Mouse (Mus musculus): ENCODE measurements around the gene Atp2a1. TPM values are rescaled to one million over a fixed set of nuclear protein-coding genes. Genes with fewer than 3 reads are reported as not detected.
"Not testable (repeated sequence)": the region's sequence is repeated elsewhere in the genome, so short reads cannot be mapped to it uniquely, and the experiment has no call there.

Atp2a1 gene
- polyA plus RNA-seq, 1 experiment from 2014 or later = 0.57 TPM

GRCm38 (mm10) chr7:126427323-126427860, 35.5 kb downstream of the Atp2a1 start:
- peak overlapping the region; percentile 89; the same call in 1 of the 2 replicates for H3K9ac ChIP-seq (replicated peaks)
- no peak for ATAC-seq (ENCODE audit: low FRiP score, low read depth)
- H3K4me3 ChIP-seq = no peak overlapping the region
- 0 out of 2 replicates have a peak, but pooled peaks cover 4% of the 10 kb centered on the region for H3K27me3 ChIP-seq
- WGBS = 67% methylated on average over 12 of the region's 13 CpGs
- no peaks in the 10 kb centered on the region for H3K9me3 ChIP-seq
- H3K4me1 ChIP-seq = peaks cover 15% of the 10 kb centered on the region
- H3K27ac ChIP-seq (replicated peaks) = no peak overlapping the region
- H3K36me3 ChIP-seq = 0 out of 2 replicates have a peak, but pooled peaks cover 4% of the 10 kb centered on the region
- peak overlapping the region; percentile 76 for H3K4me2 ChIP-seq (replicated peaks)

GRCm38 (mm10) chr7:126424161-126424560, 38.7 kb downstream of the Atp2a1 start:
- Histone ChIP-seq H3K9me3 (no peaks in the 10 kb centered on the region), H3K4me2 (replicated peaks) (no peak overlapping the region), H3K9ac (replicated peaks) (no peak overlapping the region), H3K4me1 (peaks cover 7% of the 10 kb centered on the region), H3K36me3 (no peaks in the 10 kb centered on the region), H3K27ac (replicated peaks) (no peak overlapping the region), H3K4me3 (no peak overlapping the region), H3K27me3 (no peaks in the 10 kb centered on the region)
- no peak for ATAC-seq (ENCODE audit: low FRiP score, low read depth)
- WGBS = 83% methylated on average over 6 of the region's 6 CpGs

GRCm38 (mm10) chr7:126421756-126422155, 41.2 kb downstream of the Atp2a1 start:
- WGBS = 94% methylated on average over 5 of the region's 5 CpGs
- Histone ChIP-seq H3K27me3 (no peaks in the 10 kb centered on the region; the same call in 1 of the 2 replicates), H3K4me1 (peaks cover 6% of the 10 kb centered on the region), H3K4me3 (no peak overlapping the region), H3K36me3 (no peaks in the 10 kb centered on the region), H3K9ac (replicated peaks) (no peak overlapping the region), H3K4me2 (replicated peaks) (no peak overlapping the region), H3K9me3 (no peaks in the 10 kb centered on the region), H3K27ac (replicated peaks) (no peak overlapping the region)
- no peak for ATAC-seq (ENCODE audit: low FRiP score, low read depth)

GRCm38 (mm10) chr7:126418496-126418895, 44.4 kb downstream of the Atp2a1 start:
- no peak overlapping the region for H3K4me3 ChIP-seq
- H3K36me3 ChIP-seq = no peaks in the 10 kb centered on the region
- peaks cover 11% of the 10 kb centered on the region for H3K4me1 ChIP-seq
- WGBS = 79% methylated on average over 3 of the region's 3 CpGs
- H3K9me3 ChIP-seq = no peaks in the 10 kb centered on the region
- H3K9ac ChIP-seq (replicated peaks) = no peak overlapping the region
- no peak overlapping the region for H3K4me2 ChIP-seq (replicated peaks)
- peaks cover 10% of the 10 kb centered on the region for H3K27me3 ChIP-seq
- ATAC-seq (ENCODE audit: low FRiP score, low read depth) = no peak
- no peak overlapping the region for H3K27ac ChIP-seq (replicated peaks)

GRCm38 (mm10) chr7:126417606-126418005, 45.3 kb downstream of the Atp2a1 start:
- Histone ChIP-seq H3K36me3 (no peaks in the 10 kb centered on the region), H3K27ac (replicated peaks) (no peak overlapping the region), H3K9ac (replicated peaks) (no peak overlapping the region), H3K4me2 (replicated peaks) (no peak overlapping the region), H3K4me1 (peaks cover 11% of the 10 kb centered on the region), H3K27me3 (peaks cover 10% of the 10 kb centered on the region), H3K4me3 (no peak overlapping the region), H3K9me3 (no peaks in the 10 kb centered on the region)
- 64% methylated on average over 4 of the region's 4 CpGs for WGBS
- ATAC-seq (ENCODE audit: low FRiP score, low read depth) = no peak

GRCm38 (mm10) chr7:126417045-126417444, 45.9 kb downstream of the Atp2a1 start:
- Histone ChIP-seq H3K9me3 (no peaks in the 10 kb centered on the region), H3K36me3 (no peaks in the 10 kb centered on the region), H3K4me2 (replicated peaks) (no peak overlapping the region), H3K4me1 (peaks cover 11% of the 10 kb centered on the region), H3K9ac (replicated peaks) (no peak overlapping the region), H3K27ac (replicated peaks) (no peak overlapping the region), H3K27me3 (peaks cover 10% of the 10 kb centered on the region), H3K4me3 (no peak overlapping the region)
- 2% methylated on average over 8 of the region's 8 CpGs for WGBS
- ATAC-seq (ENCODE audit: low FRiP score, low read depth) = no peak

GRCm38 (mm10) chr7:126416615-126417014, 46.3 kb downstream of the Atp2a1 start:
- H3K27me3 ChIP-seq = peaks cover 10% of the 10 kb centered on the region
- no peak overlapping the region for H3K4me3 ChIP-seq
- H3K36me3 ChIP-seq = no peaks in the 10 kb centered on the region
- H3K9me3 ChIP-seq = no peaks in the 10 kb centered on the region
- no peak overlapping the region for H3K4me2 ChIP-seq (replicated peaks)
- no peak overlapping the region for H3K9ac ChIP-seq (replicated peaks)
- H3K4me1 ChIP-seq = peaks cover 11% of the 10 kb centered on the region
- WGBS = 43% methylated on average over 2 of the region's 2 CpGs
- H3K27ac ChIP-seq (replicated peaks) = no peak overlapping the region
- no peak for ATAC-seq (ENCODE audit: low FRiP score, low read depth)

- Histone ChIP-seq H3K9me3 (no peaks in the 10 kb centered on the region), H3K36me3 (no peaks in the 10 kb centered on the region), H3K4me1 (peaks cover 11% of the 10 kb centered on the region), H3K27me3 (peaks cover 10% of the 10 kb centered on the region), H3K27ac (replicated peaks) (no peak within 1 kb of the TSS), H3K9ac (replicated peaks) (no peak within 1 kb of the TSS), H3K4me2 (replicated peaks) (no peak within 1 kb of the TSS), H3K4me3 (no peak within 1 kb of the TSS)
- WGBS = 92% methylated on average over 6 of the region's 6 CpGs
- no peak for ATAC-seq (ENCODE audit: low FRiP score, low read depth)
Observed at GRCm38 (mm10) chr7:126414725-126415124, 48.2 kb downstream of the Atp2a1 start, which contains the start of gene Cd19. Gene Cd19, minus strand, starts transcription at chr7:126414889.

GRCm38 (mm10) chr7:126411061-126411460, 51.8 kb downstream of the Atp2a1 start:
- Histone ChIP-seq H3K27me3 (peaks cover 10% of the 10 kb centered on the region), H3K9ac (replicated peaks) (no peak overlapping the region), H3K9me3 (no peaks in the 10 kb centered on the region), H3K4me2 (replicated peaks) (no peak overlapping the region), H3K4me1 (no peaks in the 10 kb centered on the region), H3K27ac (replicated peaks) (no peak overlapping the region), H3K36me3 (no peaks in the 10 kb centered on the region), H3K4me3 (no peak overlapping the region)
- WGBS = 87% methylated on average over 4 of the region's 4 CpGs
- ATAC-seq (ENCODE audit: low FRiP score, low read depth) = no peak

- no peaks in the 10 kb centered on the region for H3K36me3 ChIP-seq
- H3K4me1 ChIP-seq = no peaks in the 10 kb centered on the region
- ATAC-seq (ENCODE audit: low FRiP score, low read depth) = no peak
- 88% methylated on average over 2 of the region's 2 CpGs for WGBS
- H3K27me3 ChIP-seq = no peaks in the 10 kb centered on the region
- no peak overlapping the region for H3K4me2 ChIP-seq (replicated peaks)
- H3K9ac ChIP-seq (replicated peaks) = no peak overlapping the region
- no peak overlapping the region for H3K27ac ChIP-seq (replicated peaks)
- H3K9me3 ChIP-seq = no peaks in the 10 kb centered on the region
- no peak overlapping the region for H3K4me3 ChIP-seq
Observed at GRCm38 (mm10) chr7:126408686-126409085, 54.2 kb downstream of the Atp2a1 start.

GRCm38 (mm10) chr7:126402518-126402917, 60.4 kb downstream of the Atp2a1 start:
- 83% methylated on average over 8 of the region's 8 CpGs for WGBS
- not testable (repeated sequence) for H3K27ac ChIP-seq (replicated peaks)

GRCm38 (mm10) chr7:126399548-126399947, 63.4 kb downstream of the Atp2a1 start:
- ATAC-seq (ENCODE audit: low FRiP score, low read depth) = no peak
- no peak overlapping the region for H3K9ac ChIP-seq (replicated peaks)
- WGBS = 11% methylated on average over 5 of the region's 5 CpGs

More at GRCm38 (mm10) chr7:126402518-126402917, 60.4 kb downstream of the Atp2a1 start:
- H3K9me3 ChIP-seq; H3K4me3 ChIP-seq; H3K27me3 ChIP-seq; H3K36me3 ChIP-seq; H3K4me1 ChIP-seq; H3K4me2 ChIP-seq (replicated peaks); H3K9ac ChIP-seq (replicated peaks); ATAC-seq (ENCODE audit: low FRiP score, low read depth): not testable (repeated sequence)

GRCm38 (mm10) chr7:126397822-126398221, 65.1 kb downstream of the Atp2a1 start:
- no peak overlapping the region for H3K4me2 ChIP-seq (replicated peaks)
- no peak overlapping the region for H3K27ac ChIP-seq (replicated peaks)
- H3K4me3 ChIP-seq = no peak overlapping the region
- H3K9me3 ChIP-seq = no peaks in the 10 kb centered on the region
- H3K4me1 ChIP-seq = peaks cover 9% of the 10 kb centered on the region
- H3K36me3 ChIP-seq = peaks cover 5% of the 10 kb centered on the region; the same call in 1 of the 2 replicates
- 91% methylated on average over 4 of the region's 4 CpGs for WGBS
- no peaks in the 10 kb centered on the region for H3K27me3 ChIP-seq
- ATAC-seq (ENCODE audit: low FRiP score, low read depth) = no peak
- no peak overlapping the region for H3K9ac ChIP-seq (replicated peaks)

More at GRCm38 (mm10) chr7:126399548-126399947, 63.4 kb downstream of the Atp2a1 start:
- Histone ChIP-seq H3K36me3 (no peaks in the 10 kb centered on the region), H3K27me3 (no peaks in the 10 kb centered on the region), H3K4me1 (peaks cover 9% of the 10 kb centered on the region), H3K4me2 (replicated peaks) (no peak overlapping the region), H3K4me3 (no peak overlapping the region), H3K9me3 (no peaks in the 10 kb centered on the region), H3K27ac (replicated peaks) (no peak overlapping the region)
